ENCODE assay signal across 9 mouse cellular contexts in the genomic region with DNA sequence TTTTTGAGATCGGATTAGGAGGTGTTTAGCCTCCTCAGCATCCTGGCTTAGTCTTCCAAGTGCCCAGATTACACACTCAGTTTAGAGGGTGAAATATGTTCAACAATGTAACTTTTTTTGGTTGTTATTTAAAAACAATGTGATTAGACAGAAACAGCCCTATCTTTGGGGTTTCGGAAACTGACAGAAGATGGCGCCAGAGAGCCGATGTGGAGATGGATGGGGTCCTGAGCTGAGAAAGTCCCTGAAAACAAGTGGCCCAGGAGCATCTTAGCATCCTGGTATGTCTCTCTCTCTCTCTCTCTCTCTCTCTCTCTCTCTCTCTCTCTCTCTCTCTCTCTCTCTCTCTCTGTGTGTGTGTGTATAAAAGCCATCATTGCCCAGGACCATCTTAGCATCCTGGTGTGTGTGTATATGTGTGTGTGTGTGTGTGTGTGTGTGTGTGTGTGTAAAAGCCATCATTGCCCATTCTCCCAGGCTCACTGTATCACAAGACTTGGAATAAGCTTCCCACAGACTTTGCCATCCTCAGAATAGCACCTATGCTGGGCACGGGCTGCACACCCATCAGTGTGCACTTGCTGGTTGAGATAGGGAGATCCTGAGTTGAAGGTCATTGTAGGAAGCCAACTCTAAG.
DNase-seq lines count a peak whose midpoint lies in the region; ATAC-seq and TF ChIP-seq lines count a peak whose summit lies in the region.
"Had no signal": no experiment of that assay in that cellular context is flagged by ENCODE, and none has a peak within 500 bp of the region (broad histone marks: within the 10 kb centered on the region; RNA-seq: fewer than 3 reads in every experiment).

No protein-coding gene starts in this region.

- DNase-seq in heart, adult 18-20 months, result peak; percentile 51 to 88
- DNase-seq in heart, embryonic 10.5 days (ENCODE audit: low spot score), result no peak
- DNase-seq in MN1 (ENCODE audit: low spot score), result peak; percentile 52
- peak; percentile 58 to 77 for DNase-seq in cerebellum, postnatal 25 days
- DNase-seq in layer of hippocampus, postnatal 25 days (ENCODE audit: extremely low spot score in 1 of 2, low spot score in 1 of 2), result peak; percentile 71 to 91
- peak; percentile 77 for DNase-seq in midbrain, embryonic 10.5 days (ENCODE audit: low spot score)
- DNase-seq in stomach, postnatal 0 days (ENCODE audit: low spot score), result peak; percentile 71

- 0 out of 2 replicates have a peak, but pooled peaks cover 8% of the 10 kb centered on the region for H3K27me3 ChIP-seq in heart, embryonic 10.5 days (ENCODE audit: insufficient read depth, poor library complexity, severe bottlenecking)
- 0 out of 2 replicates have a peak, but pooled peaks cover 4% of the 10 kb centered on the region for H3K27me3 ChIP-seq in midbrain, embryonic 10.5 days (ENCODE audit: low read depth, poor library complexity, severe bottlenecking)
- H3K27me3 ChIP-seq in stomach, postnatal 0 days (ENCODE audit: control insufficient read depth, insufficient read depth, low read length), result no peaks in the 10 kb centered on the region

- ATAC-seq in granulocyte monocyte progenitor cell, adult 5-6 weeks (replicated peaks; ENCODE audit: poor library complexity, severe bottlenecking), result peak; percentile 70
- ATAC-seq in stomach, postnatal 0 days (ENCODE audit: low FRiP score, low TSS enrichment), result 0 out of 2 replicates have a peak, but pooled peaks have one; percentile 47

- H3K36me3 ChIP-seq in heart, embryonic 10.5 days, result no peaks in the 10 kb centered on the region
- no peaks in the 10 kb centered on the region for H3K36me3 ChIP-seq in midbrain, embryonic 10.5 days
- no peaks in the 10 kb centered on the region for H3K36me3 ChIP-seq in stomach, postnatal 0 days (ENCODE audit: control insufficient read depth, insufficient read depth, low read length)
- H3K36me3 ChIP-seq: limb, embryonic 13.5 days had no signal

- no peak overlapping the region for H3K4me2 ChIP-seq in stomach, postnatal 0 days (replicated peaks; ENCODE audit: low read depth)
- H3K4me2 ChIP-seq: limb, embryonic 13.5 days had no signal

- no peak overlapping the region for H3K27ac ChIP-seq in heart, embryonic 10.5 days
- H3K27ac ChIP-seq in midbrain, embryonic 10.5 days (replicated peaks), result no peak overlapping the region
- H3K27ac ChIP-seq in stomach, postnatal 0 days (replicated peaks), result no peak overlapping the region
- H3K27ac ChIP-seq: limb, embryonic 13.5 days had no signal

- peaks cover 5% of the 10 kb centered on the region; the same call in 1 of the 2 replicates for H3K4me1 ChIP-seq in heart, embryonic 10.5 days
- no peaks in the 10 kb centered on the region for H3K4me1 ChIP-seq in midbrain, embryonic 10.5 days
- H3K4me1 ChIP-seq in stomach, postnatal 0 days (replicated peaks; ENCODE audit: control insufficient read depth, insufficient read depth), result no peaks in the 10 kb centered on the region

- H3K9me3 ChIP-seq in heart, embryonic 10.5 days, result no peaks in the 10 kb centered on the region
- 0 out of 2 replicates have a peak, but pooled peaks cover under 1% of the 10 kb centered on the region for H3K9me3 ChIP-seq in midbrain, embryonic 10.5 days (replicated peaks)
- H3K9me3 ChIP-seq in stomach, postnatal 0 days (ENCODE audit: control insufficient read depth, low read length), result no peaks in the 10 kb centered on the region
- H3K9me3 ChIP-seq: limb, embryonic 13.5 days had no signal

- H3K4me3 ChIP-seq in heart, embryonic 10.5 days, result no peak overlapping the region
- H3K4me3 ChIP-seq in midbrain, embryonic 10.5 days, result no peak overlapping the region
- H3K4me3 ChIP-seq in stomach, postnatal 0 days (ENCODE audit: low read depth, low read length), result no peak overlapping the region
- H3K4me3 ChIP-seq: limb, embryonic 13.5 days had no signal

- WGBS in heart, embryonic 10.5 days, result 21% methylated on average over 5 of the region's 5 CpGs
- 27% methylated on average over 5 of the region's 5 CpGs for WGBS in midbrain, embryonic 10.5 days
- 24% methylated on average over 5 of the region's 5 CpGs for WGBS in stomach, postnatal 0 days

- peak; percentile 89 for TF ChIP-seq CTCF in stomach, postnatal 0 days (IDR thresholded peaks at IDR 0.05; ENCODE audit: low read depth)

- no peak for TF ChIP-seq EP300 in stomach, postnatal 0 days (optimal IDR thresholded peaks at IDR 0.05)

- H3K9ac ChIP-seq in stomach, postnatal 0 days (ENCODE audit: low read length), result no peak overlapping the region
- H3K9ac ChIP-seq: limb, embryonic 13.5 days had no signal
